Mouse (Mus musculus) mouse trophoblast stem cell (cell line): ENCODE results near the gene Creb3l2.

Source experiments
- in situ Hi-C, 2 experiments: fragments of 300-500 bp; cut with MseI, MboI; formaldehyde crosslinking; loops; 2 replicates in 1 of 2; 3 replicates in 1 of 2; pipeline ENCODE4 v1.15.1; 2025

Creb3l2 gene

GRCm38 (mm10) chr6:37282659-37283058, 159.3 kb downstream of the Creb3l2 start:
- in situ Hi-C loops: no loop called here
